Mouse (Mus musculus): ENCODE results near the gene Ifnz.

DNA sequence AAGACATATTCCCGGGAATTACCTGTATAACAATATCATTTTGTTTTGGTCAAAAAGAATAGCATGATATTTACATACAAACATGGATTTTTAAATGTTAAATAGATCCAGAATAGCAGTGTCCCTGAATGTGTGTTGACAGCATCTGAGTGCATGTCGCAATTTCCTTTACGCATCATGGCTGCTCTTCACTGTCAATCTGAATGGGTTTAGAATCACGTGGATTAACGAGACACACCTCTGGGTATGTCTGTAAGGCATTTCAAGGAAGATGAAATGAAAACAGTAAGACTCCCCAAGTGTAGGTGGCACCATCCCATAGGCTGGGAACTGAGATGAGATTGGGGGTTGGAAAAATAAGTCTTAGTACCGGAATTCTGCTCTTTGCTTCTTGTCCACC is 42.9 kb upstream of the Ifnz start:
- no peak for TF ChIP-seq GATA1 (IDR thresholded peaks at IDR 0.05; ENCODE audit: low read length)
- no peak for TF ChIP-seq TAL1 (IDR thresholded peaks at IDR 0.05; ENCODE audit: low read length)
